Mouse (Mus musculus) cortical plate, adult 2 months (tissue): ENCODE measurements around the gene Mapkap1.

Experiments
- CTCF ChIP-seq: fragments of 200-500 bp; IDR thresholded peaks from 2 replicates; pipeline ENCODE4 v1.5.1; 2011; ENCODE audit warnings: mild to moderate bottlenecking, control low read depth, low read length; ENCODE audit not compliant: insufficient read depth; ENCODE audit errors: extremely low read depth
- POLR2A ChIP-seq: fragments of 200-500 bp; IDR thresholded peaks from 2 replicates; pipeline ENCODE4 v1.6.1; 2011; ENCODE audit warnings: mild to moderate bottlenecking, low read length, control low read depth; ENCODE audit not compliant: insufficient read depth; ENCODE audit errors: extremely low read depth

GRCm38 (mm10) chr2:34521384-34521783 lies 114.8 kb downstream of the Mapkap1 start:
- no peak for TF ChIP-seq POLR2A
- TF ChIP-seq CTCF, result no peak
